Mouse (Mus musculus) G1E (cell line): ENCODE data around the gene Slc29a1.

ENCODE experiments used
- CTCF ChIP-seq: IDR thresholded peaks from 2 replicates; pipeline ENCODE4 v1.5.1; 2012; ENCODE audit warnings: low read depth, low read length, inconsistent platforms, mixed read lengths
- GATA1 ChIP-seq: IDR thresholded peaks from 2 replicates; pipeline ENCODE4 v1.6.1; 2012; ENCODE audit warnings: borderline replicate concordance, low read length, inconsistent platforms, mixed read lengths
- GATA2 ChIP-seq: IDR thresholded peaks from 2 replicates; pipeline ENCODE4 v1.6.1; 2012; ENCODE audit warnings: low read depth, low read length, inconsistent platforms, borderline replicate concordance
- POLR2AphosphoS5 ChIP-seq: IDR thresholded peaks from 2 replicates; pipeline ENCODE4 v1.6.1; 2012; ENCODE audit warnings: low read depth, low read length, inconsistent platforms; ENCODE audit not compliant: insufficient replicate concordance
- TAL1 ChIP-seq: conservative IDR thresholded peaks from 2 replicates; pipeline ENCODE4 v1.6.1; 2012; ENCODE audit warnings: low read depth, low read length, inconsistent platforms, mixed read lengths

DNA sequence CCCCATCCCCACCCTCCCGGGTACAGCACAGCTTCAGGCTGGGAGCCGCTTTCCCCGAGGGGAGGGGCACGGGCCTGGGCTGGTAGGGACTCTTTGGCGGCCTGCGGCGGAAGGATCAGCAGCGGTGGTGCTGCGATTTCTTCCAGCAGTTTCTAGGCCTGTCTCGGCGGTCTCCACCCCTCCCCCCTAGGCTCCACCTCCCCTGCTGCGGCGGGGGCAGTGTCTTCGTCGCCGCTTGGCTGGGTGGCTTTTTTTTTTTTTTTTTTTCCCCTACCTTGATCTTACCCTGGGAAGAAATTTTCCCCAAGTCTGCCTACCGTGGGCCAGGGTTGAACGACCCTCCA is 25.7 kb downstream of the Slc29a1 start:
- no peak for TF ChIP-seq TAL1
- no peak for TF ChIP-seq CTCF
- TF ChIP-seq POLR2AphosphoS5 = no peak
- TF ChIP-seq GATA1 = no peak
- no peak for TF ChIP-seq GATA2
